Mouse (Mus musculus) embryo, embryonic 11 days (tissue): ENCODE measurements around the gene Srek1ip1.

Experiments
- DNase-seq: peaks from one replicate; pipeline ENCODE4 v3.0.0-alpha.2; 2015

Srek1ip1 gene

DNA sequence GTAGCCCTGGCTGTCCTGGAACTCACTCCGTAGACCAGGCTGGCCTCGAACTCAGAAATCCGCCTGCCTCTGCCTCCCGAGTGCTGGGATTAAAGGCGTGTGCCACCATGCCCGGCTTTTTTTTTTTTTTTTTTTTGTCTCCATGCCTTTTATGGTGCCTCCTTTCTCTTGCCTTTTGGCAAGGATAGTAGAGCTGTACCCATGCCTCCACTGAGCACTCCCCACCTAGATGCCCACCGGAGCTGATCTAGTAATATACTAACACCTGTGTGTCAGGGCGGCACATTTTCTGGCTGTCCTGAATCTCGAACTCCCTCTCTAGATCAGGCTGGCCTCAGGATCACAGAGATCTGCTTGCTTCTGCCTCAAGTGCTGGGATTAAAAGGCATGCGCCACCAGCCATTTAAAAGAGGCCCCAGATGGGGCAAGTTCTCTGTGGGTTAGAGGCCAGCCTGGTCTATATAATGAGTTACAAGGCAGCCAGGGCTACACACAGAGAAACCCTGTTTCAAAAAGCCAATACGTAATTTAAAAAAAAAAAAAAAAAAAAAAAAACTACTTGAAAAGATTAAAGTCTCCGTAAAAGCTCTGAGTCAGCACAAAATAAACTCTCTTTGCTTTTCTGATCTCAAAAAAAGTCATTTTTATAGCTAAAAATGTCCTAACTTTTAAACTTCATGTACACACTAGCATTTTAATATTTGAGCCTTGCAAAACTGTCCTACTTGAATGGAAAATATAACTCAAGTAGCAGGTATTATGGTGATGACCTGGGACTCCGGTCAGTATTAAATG, 51.2 kb downstream of the Srek1ip1 start:
- no peak for DNase-seq

DNA sequence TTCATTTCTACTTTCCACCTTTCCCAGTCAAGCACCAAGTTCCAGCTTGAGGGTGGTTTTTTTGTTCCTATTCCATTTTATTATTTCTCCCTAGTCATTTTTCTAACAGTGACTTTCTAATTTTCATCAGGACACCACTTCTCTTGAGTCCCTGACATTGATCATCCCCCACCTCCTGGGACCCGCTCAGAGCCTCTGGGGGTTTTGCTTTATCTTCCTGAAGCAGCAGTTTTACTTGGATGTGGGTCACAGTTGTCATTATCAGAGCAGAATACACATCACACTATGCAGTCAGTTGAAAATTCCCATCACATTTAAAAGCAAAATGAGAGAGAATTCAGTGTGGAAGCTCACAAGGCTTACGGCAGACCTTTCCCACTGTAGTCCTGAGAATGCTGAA, 61.4 kb downstream of the Srek1ip1 start:
- no peak for DNase-seq

DNA sequence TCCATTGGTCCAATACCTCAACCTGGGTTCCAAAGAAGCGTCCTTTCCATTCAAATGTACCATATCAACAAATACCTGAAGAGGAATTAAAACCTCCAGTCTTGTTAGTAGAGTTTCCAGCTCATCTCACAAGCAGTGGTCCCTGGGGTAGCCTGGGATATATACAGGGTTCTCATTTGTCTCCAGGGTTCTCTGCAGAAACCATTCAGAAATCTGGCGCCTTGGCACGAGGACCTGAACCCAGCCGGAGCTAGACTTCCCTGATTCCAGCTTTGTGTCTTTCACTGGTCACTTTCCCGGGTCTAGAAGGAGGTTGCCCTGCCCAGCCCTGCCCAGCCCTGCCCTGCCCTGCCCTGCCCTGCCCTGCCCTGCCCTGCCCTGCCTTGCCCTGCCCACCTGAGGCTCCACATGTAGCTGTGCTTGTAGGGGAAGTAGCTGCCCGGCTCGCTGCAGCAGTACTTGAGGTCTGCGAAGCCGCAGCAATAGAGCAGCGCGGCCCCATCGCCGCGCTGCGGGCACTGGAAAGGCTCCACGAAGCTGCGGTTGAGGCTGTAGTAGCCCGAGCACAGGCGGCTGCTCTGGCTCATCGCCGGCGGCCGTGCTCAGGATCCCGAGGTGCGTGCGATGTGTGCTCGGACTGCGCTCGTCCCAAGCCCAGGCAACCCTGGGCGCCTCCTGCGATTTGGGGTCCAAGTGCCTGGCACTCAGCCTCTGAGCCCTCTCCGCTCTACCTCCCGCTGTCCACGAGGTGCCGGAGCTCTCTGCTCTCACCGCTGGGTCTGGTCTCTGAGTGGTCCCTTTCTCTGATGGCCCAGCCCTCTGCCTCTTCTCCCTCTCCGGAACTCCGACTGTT, 71.1 kb downstream of the Srek1ip1 start, which contains the start of gene Shisal2b:
Gene Shisal2b (minus strand): TSS at position 767 of the 853 bp plus-strand sequence.
- DNase-seq = peak; percentile 79

DNA sequence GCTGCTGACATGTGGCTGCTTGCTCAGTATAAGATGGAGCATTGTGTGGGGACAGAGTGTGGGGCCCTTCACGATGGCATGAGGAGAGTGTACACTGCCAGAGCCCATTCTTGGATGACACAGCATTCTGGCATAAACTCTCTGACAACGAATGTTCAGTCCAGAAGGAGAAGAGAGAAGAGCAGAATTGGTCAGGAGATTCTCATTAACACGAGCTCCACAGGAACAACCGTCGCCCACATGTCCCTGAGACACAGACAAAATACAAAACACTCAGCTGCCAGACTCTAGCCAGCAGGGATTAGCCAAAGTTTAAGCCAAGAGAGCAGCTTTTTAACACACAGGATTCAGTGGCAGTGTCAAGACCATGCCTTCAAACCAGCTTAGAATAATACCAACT, 74.4 kb downstream of the Srek1ip1 start:
- DNase-seq = no peak

DNA sequence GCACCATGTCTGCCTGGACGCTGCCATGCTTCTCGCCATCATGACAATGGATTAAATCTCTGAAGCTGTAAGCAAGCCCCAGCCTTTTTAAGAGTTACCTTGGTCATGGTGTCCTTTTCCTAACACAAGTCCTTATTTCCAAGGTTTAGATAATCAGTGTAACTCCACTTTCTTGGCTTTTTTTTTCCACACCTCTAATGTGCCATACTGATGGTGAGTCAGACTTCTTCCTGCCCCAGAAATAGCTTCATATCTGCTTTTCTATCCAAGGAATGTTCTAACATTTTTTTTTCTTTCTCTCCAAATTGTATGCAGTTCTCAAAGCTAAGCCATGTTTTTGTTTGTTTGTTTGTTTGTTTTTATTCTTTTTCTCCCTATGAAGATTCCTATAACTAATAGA, 77.6 kb downstream of the Srek1ip1 start:
- no peak for DNase-seq

DNA sequence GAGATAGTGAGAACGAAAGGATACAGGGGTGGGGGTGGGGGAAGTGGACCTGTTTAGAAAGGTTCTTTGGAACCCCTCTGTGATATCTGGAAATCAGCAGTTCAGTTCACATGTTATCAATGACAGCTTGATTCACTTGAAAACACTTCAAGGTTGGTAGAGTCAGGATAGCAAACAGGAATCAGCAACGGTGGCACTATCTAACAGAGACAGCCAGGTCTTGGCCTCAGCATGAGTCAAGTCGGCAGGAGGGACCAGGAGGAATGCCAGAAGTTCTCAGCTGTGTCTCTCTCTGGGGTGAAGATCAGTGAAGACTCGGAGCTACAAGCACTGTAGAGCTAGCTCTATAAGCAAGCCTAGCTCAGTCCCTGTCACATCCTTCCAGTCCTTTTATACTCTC, 86.2 kb downstream of the Srek1ip1 start:
- DNase-seq = no peak

DNA sequence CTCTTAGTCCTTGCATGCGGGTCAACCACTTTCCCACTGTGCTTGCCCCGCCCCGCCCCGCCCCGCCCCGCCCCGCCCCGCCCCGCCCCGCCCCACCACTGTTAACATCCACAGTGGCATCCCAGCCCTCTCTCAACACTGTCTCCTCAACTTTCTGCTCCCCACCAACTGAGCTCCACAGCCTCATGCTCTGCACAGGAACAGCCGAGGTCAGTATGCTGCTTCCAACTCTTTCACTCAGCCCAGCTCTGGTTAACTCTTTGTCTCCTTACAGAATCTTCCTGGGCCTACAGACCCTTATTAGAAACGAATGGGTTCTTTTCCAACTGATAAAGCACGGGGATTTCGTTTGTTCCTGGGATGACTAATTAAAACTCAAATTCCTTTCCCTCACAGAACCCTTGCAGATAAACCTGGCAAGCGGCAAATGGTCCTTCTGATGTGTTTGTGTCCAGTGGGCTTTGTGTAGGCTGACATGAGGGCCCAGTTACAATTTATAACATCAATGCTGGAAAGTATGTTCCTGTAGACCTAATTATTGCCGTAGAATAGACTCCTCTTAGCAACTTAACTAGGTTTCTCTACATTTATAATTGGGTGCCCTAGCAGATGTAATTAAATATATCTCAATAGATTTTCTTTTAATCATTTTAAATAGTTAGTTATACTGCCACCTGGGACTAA, 91.4 kb downstream of the Srek1ip1 start:
- no peak for DNase-seq

DNA sequence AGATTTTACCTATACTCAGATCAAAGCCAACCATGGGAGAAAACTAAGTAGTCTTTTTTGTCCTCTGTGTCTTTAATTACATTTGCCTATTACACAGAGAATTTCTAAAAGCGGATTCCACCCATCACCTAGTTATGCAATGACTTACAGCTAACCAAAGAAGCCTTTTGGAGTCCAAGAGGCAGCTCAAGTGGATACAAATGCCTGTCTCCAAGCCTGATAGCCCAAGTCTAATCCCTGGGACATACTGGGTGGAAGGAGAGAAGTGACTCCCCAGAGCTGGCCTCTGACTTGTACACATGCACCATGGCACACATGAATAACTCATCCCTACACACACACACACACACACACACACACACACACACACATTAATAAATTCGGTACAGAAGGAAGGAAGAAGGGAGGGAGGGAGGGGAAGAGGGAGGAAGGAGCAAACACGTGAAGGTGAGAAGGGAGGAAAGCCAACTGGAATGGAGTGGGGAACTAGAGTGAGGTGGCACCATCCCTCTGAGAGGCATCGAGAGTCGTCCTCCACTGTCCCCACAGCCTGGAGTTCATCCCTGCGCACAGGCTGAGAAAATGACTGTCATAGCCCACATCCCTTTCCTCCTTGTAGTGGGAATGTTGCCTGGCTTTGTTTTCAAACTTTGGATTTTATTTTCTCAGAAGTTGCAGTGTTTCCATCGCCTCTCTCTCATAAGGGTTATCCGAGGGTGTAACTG, 94.2 kb downstream of the Srek1ip1 start:
- DNase-seq = no peak
